Mouse (Mus musculus): ENCODE results near the gene Grk5.

DNA sequence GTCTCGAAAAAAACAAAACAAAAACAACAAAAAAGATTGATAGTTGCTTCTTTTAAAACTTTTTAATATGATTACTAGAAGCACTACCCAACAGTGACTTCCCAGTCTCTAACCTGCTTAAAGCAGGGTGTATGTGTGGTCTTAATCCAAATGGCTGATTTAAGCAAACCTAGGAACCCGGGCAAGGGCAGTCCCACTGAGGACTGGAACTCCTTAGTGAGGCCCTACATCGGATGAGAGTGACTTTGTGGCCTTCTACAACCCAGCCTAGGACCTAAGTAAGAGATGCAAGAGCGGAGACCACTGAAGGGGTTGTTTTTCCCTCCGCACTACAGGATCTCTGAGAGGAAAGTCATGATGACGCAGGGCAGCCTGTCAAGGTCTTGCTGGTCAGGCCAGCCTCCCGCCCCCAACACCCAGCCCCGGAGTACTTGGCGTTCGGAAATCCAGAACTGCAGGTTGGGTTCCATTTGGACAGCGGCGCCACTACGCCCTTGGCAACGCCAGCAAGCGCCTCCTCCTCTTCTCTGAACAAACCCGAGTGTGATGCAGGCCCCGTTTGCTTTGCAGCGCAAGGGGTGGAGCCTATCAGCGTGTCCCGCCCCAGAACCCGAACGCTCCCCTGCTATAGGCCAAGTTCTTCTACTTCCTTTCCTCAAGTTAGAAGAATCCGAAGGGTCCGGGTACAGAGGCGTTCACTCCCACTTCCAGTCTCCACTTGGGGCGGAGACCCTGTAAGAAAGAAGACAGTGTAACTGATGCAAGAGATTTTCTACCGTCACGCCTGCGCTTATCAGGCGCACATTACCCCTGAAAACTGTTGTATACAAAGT lies 28.5 kb upstream of the Grk5 start, which contains the start of gene Sfxn4:
- TF ChIP-seq CTCF (IDR thresholded peaks at IDR 0.05; ENCODE audit: low read depth): no peak
- TF ChIP-seq EP300 (optimal IDR thresholded peaks at IDR 0.05): no peak

Data from stomach, postnatal 0 days (tissue).